Mouse (Mus musculus): ENCODE results near the gene Lcn10. TPM values are rescaled to one million over a fixed set of nuclear protein-coding genes. Genes with fewer than 3 reads are reported as not detected.
"Not testable (repeated sequence)": the region's sequence is repeated elsewhere in the genome, so short reads cannot be mapped to it uniquely, and the experiment has no call there.

Gene Lcn10
- polyA plus RNA-seq, 1 experiment from 2014 or later, result not detected

DNA sequence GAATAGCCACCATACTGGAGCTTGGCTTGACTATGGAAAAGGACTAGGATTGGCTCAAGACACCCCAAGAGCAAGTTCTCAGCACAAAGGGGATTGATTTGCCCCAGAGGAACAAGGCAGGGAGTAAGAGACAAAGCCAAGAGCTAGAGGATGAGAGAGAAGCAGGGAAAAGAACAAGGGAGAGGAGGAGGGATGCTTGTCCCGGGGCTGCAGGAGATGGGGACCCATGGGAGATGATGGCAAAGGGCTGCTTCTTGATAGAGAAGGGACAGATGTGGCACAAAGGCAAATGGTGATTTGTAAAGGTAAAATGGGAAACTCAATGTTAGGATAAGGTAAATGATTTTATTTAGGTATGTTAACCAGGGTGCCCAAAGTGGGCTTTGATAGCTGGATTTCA lies 26.5 kb downstream of the Lcn10 start:
- not testable (repeated sequence) for H3K9me3 ChIP-seq; ATAC-seq (ENCODE audit: low FRiP score, low read depth); H3K27me3 ChIP-seq; H3K36me3 ChIP-seq; H3K27ac ChIP-seq (replicated peaks); H3K9ac ChIP-seq; H3K4me3 ChIP-seq
- H3K4me2 ChIP-seq, result peak overlapping the region; percentile 87
- H3K4me1 ChIP-seq (replicated peaks), result peaks cover 18% of the 10 kb centered on the region
- WGBS, result 97% methylated on average over 1 of the region's 1 CpGs

GRCm38 (mm10) chr2:25709791-25710190 lies 27.3 kb downstream of the Lcn10 start:
- not testable (repeated sequence) for H3K9me3 ChIP-seq; H3K9ac ChIP-seq; H3K27me3 ChIP-seq; H3K27ac ChIP-seq (replicated peaks); ATAC-seq (ENCODE audit: low FRiP score, low read depth); H3K36me3 ChIP-seq; H3K4me3 ChIP-seq
- Histone ChIP-seq H3K4me1 (replicated peaks) (peaks cover 18% of the 10 kb centered on the region), H3K4me2 (peak overlapping the region; percentile 19; the same call in 1 of the 2 replicates)
- 70% methylated on average over 2 of the region's 2 CpGs for WGBS

- not testable (repeated sequence) for H3K36me3 ChIP-seq; H3K9me3 ChIP-seq; H3K4me3 ChIP-seq; H3K27me3 ChIP-seq; H3K9ac ChIP-seq; H3K27ac ChIP-seq (replicated peaks); ATAC-seq (ENCODE audit: low FRiP score, low read depth); H3K4me2 ChIP-seq
- 28% methylated on average over 3 of the region's 3 CpGs for WGBS
- H3K4me1 ChIP-seq (replicated peaks), result peaks cover 18% of the 10 kb centered on the region
Measured at GRCm38 (mm10) chr2:25711641-25712040, 29.1 kb downstream of the Lcn10 start.

GRCm38 (mm10) chr2:25717222-25717621 lies 34.7 kb downstream of the Lcn10 start:
- no peaks in the 10 kb centered on the region for H3K27me3 ChIP-seq
- no peaks in the 10 kb centered on the region for H3K36me3 ChIP-seq
- ATAC-seq (ENCODE audit: low FRiP score, low read depth), result no peak
- H3K4me1 ChIP-seq (replicated peaks), result no peaks in the 10 kb centered on the region
- no peak overlapping the region for H3K9ac ChIP-seq
- no peak overlapping the region for H3K4me2 ChIP-seq
- no peaks in the 10 kb centered on the region for H3K9me3 ChIP-seq
- no peak overlapping the region for H3K4me3 ChIP-seq
- H3K27ac ChIP-seq (replicated peaks), result no peak overlapping the region

DNA sequence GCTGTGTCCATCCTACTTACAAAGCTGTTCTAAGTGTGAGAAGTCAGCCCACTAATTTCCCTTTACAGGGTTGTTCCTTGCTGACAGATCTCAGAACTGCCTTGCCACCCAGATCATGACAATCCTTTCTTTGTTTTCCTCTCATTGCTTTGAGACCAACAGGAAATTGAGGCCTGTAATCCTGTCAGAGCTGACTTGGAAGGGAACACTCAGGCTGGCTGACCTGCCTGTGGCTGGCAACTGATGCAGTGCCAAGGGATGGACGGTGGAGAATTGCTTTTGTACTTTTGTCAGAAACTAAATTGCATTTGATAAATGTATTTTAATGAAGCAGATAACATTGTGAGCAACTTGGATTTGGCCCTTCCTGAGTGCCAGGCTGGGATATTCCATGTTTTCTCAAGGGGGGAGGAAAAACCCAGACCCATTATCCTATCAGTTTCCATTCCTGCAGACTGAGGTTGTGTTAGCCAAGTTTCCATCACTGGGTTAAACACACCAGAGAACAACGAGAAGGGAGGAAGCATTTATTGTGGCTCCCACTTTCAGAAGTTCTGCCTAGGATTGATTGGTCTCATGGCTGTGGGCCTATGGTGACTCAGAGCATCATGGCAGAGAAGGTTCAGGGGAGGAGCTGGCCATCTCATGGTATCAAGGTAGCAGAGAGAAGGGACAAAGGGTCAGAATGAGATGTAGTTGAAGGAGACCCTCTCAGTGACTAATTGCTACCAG lies 50.8 kb downstream of the Lcn10 start:
- WGBS, result 53% methylated on average over 2 of the region's 2 CpGs
- Histone ChIP-seq H3K4me3 (no peak overlapping the region), H3K9ac (no peak overlapping the region), H3K27me3 (no peaks in the 10 kb centered on the region), H3K9me3 (no peaks in the 10 kb centered on the region), H3K36me3 (no peaks in the 10 kb centered on the region), H3K27ac (replicated peaks) (no peak overlapping the region), H3K4me2 (no peak overlapping the region), H3K4me1 (replicated peaks) (no peaks in the 10 kb centered on the region)
- ATAC-seq (ENCODE audit: low FRiP score, low read depth), result no peak

Other genes starting within 250 kb of the Lcn10 start
- 3.7 and 4.3 TPM in 2 replicates for gene Clic3, start 225.9 kb upstream of the Lcn10 start, polyA plus RNA-seq (2015; fragmentation: Nextera tagmentation; extraction: Ambion mirVana)
- 109 and 119 TPM in 2 replicates for gene Paxx, start 221.6 kb upstream of the Lcn10 start, polyA plus RNA-seq (2015; fragmentation: Nextera tagmentation; extraction: Ambion mirVana)
- gene Ptgds, start 212.7 kb upstream of the Lcn10 start, polyA plus RNA-seq (2015; fragmentation: Nextera tagmentation; extraction: Ambion mirVana), result 647 and 983 TPM in 2 replicates
- not detected in 2 replicates for gene Lcn12, start 188.8 kb upstream of the Lcn10 start, polyA plus RNA-seq (2015; fragmentation: Nextera tagmentation; extraction: Ambion mirVana)
- 120 and 143 TPM in 2 replicates for gene Fbxw5, start 182.0 kb upstream of the Lcn10 start, polyA plus RNA-seq (2015; fragmentation: Nextera tagmentation; extraction: Ambion mirVana)
- gene C8g, start 181.0 kb upstream of the Lcn10 start, polyA plus RNA-seq (2015; fragmentation: Nextera tagmentation; extraction: Ambion mirVana), result 5.8 and 6.1 TPM in 2 replicates
- 16.5 and 19.4 TPM in 2 replicates for gene Traf2, start 135.8 kb upstream of the Lcn10 start, polyA plus RNA-seq (2015; fragmentation: Nextera tagmentation; extraction: Ambion mirVana)
- gene Edf1, start 124.9 kb upstream of the Lcn10 start, polyA plus RNA-seq (2015; fragmentation: Nextera tagmentation; extraction: Ambion mirVana), result 375 and 378 TPM in 2 replicates
- gene Mamdc4, start 107.9 kb upstream of the Lcn10 start, polyA plus RNA-seq (2015; fragmentation: Nextera tagmentation; extraction: Ambion mirVana), result 1.6 and 2.1 TPM in 2 replicates
- gene Phpt1, start 107.5 kb upstream of the Lcn10 start, polyA plus RNA-seq (2015; fragmentation: Nextera tagmentation; extraction: Ambion mirVana), result 159 and 169 TPM in 2 replicates
- gene Ajm1, start 101.0 kb upstream of the Lcn10 start, polyA plus RNA-seq (2015; fragmentation: Nextera tagmentation; extraction: Ambion mirVana), result 14.5 and 16.5 TPM in 2 replicates
- gene Rabl6, start 74.2 kb upstream of the Lcn10 start, polyA plus RNA-seq (2015; fragmentation: Nextera tagmentation; extraction: Ambion mirVana), result 70.0 and 73.5 TPM in 2 replicates
- 0.27 and 0.45 TPM in 2 replicates for gene Ccdc183, start 65.0 kb upstream of the Lcn10 start, polyA plus RNA-seq (2015; fragmentation: Nextera tagmentation; extraction: Ambion mirVana)
- 47.0 and 57.8 TPM in 2 replicates for gene Tmem141, start 60.7 kb upstream of the Lcn10 start, polyA plus RNA-seq (2015; fragmentation: Nextera tagmentation; extraction: Ambion mirVana)
- 3.7 and 4.6 TPM in 2 replicates for gene Fcna, start 54.7 kb upstream of the Lcn10 start, polyA plus RNA-seq (2015; fragmentation: Nextera tagmentation; extraction: Ambion mirVana)
- not detected in 2 replicates for gene Lcn8, start 29.6 kb upstream of the Lcn10 start, polyA plus RNA-seq (2015; fragmentation: Nextera tagmentation; extraction: Ambion mirVana)
- gene Lcn5, start 24.8 kb upstream of the Lcn10 start, polyA plus RNA-seq (2015; fragmentation: Nextera tagmentation; extraction: Ambion mirVana), result not detected in 2 replicates
- gene Lcn6, start 5.9 kb upstream of the Lcn10 start, polyA plus RNA-seq (2015; fragmentation: Nextera tagmentation; extraction: Ambion mirVana), result not detected in 2 replicates
- gene Obp2a, start 17.3 kb downstream of the Lcn10 start, polyA plus RNA-seq (2015; fragmentation: Nextera tagmentation; extraction: Ambion mirVana), result not detected in 2 replicates
- 149 and 164 TPM in 2 replicates for gene Bmyc, start 24.0 kb downstream of the Lcn10 start, polyA plus RNA-seq (2015; fragmentation: Nextera tagmentation; extraction: Ambion mirVana)
- not detected in 2 replicates for gene Obp2b, start 54.3 kb downstream of the Lcn10 start, polyA plus RNA-seq (2015; fragmentation: Nextera tagmentation; extraction: Ambion mirVana)
- gene Lcn3, start 82.8 kb downstream of the Lcn10 start, polyA plus RNA-seq (2015; fragmentation: Nextera tagmentation; extraction: Ambion mirVana), result not detected in 2 replicates
- not detected in 2 replicates for gene Lcn11, start 94.3 kb downstream of the Lcn10 start, polyA plus RNA-seq (2015; fragmentation: Nextera tagmentation; extraction: Ambion mirVana)
- not detected in 2 replicates for gene Gm13539, start 99.5 kb downstream of the Lcn10 start, polyA plus RNA-seq (2015; fragmentation: Nextera tagmentation; extraction: Ambion mirVana)
- gene Glt6d1, start 133.1 kb downstream of the Lcn10 start, polyA plus RNA-seq (2015; fragmentation: Nextera tagmentation; extraction: Ambion mirVana), result not detected in 2 replicates
- not detected in 2 replicates for gene Lcn9, start 140.4 kb downstream of the Lcn10 start, polyA plus RNA-seq (2015; fragmentation: Nextera tagmentation; extraction: Ambion mirVana)
- not detected in 2 replicates for gene Sohlh1, start 164.5 kb downstream of the Lcn10 start, polyA plus RNA-seq (2015; fragmentation: Nextera tagmentation; extraction: Ambion mirVana)
- gene Kcnt1, start 181.0 kb downstream of the Lcn10 start, polyA plus RNA-seq (2015; fragmentation: Nextera tagmentation; extraction: Ambion mirVana), result 20.2 and 23.8 TPM in 2 replicates